Mouse (Mus musculus) retina, postnatal 1 day (tissue): ENCODE measurements around the gene Olfr1250.
"Not testable (repeated sequence)": the region's sequence is repeated elsewhere in the genome, so short reads cannot be mapped to it uniquely, and the experiment has no call there.

ENCODE experiments used
- DNase-seq: peaks from one replicate; pipeline ENCODE4 v3.0.0-alpha.2; 2012

Olfr1250 gene

DNA sequence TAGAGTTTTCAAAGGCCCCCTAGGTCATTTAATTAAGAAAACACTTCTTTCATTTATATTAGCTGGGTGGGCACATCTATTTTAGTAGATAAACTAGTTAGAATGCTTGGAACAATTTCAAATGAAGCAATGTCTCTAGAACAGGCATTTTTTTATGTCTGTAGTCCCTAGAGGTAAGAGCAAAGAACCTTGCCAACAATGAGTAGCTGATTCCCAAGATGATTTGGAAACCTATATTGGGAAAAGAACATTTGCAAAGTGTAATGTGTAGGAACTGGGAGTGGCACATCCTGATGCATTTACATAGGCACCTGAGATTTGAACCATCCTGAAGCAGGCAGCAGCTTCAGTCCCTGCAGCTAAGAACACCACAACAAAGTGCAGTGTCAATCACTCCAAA is at the start of gene Olfr1250:
Olfr1250 (minus strand) TSS at position 101 of the 400 bp plus-strand sequence.
- no peak for DNase-seq

- DNase-seq = no peak
Measured at GRCm38 (mm10) chr2:89691980-89692379, 30.7 kb upstream of the Olfr1250 start.

DNA sequence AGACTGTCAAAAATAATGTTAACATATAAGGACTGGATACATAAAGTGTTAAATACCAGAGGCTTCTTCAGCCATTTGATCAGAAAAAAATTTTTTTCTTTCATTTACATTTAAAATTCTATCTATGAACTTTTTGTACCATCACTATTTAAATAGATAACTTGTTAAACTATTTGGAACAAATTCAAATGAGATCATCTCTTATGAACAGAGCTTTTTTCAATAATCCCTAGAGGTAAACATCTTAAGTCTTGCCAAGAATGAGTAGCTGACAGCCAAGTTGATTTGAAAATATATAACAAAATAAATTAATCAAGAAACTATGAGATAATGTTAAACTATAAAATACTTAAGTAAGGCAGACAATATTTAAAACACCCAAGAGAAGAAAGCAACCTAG is 10.6 kb upstream of the Olfr1250 start, which contains the start of gene Olfr1251:
Olfr1251 (minus strand) TSS at position 101 of the 400 bp plus-strand sequence.
- DNase-seq = no peak

DNA sequence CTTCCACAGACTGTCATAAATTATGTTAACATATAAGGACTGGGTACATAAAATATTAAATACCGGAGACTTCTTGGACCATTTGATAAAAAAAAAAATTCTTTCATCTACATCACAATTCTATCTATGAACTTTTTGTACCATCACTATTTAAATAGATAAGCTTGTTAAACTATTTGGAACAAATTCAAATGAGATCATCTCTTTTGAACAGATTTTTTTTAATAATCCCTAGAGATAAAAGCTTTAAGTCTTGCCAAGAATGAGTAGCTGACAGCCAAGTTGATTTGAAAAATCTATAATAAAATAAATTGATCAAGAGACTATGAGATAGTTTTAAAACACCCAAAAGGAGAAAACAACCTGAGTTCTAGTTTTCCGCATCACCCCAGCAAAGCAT is 26.4 kb downstream of the Olfr1250 start, which contains the start of gene Olfr1249:
Olfr1249 (minus strand) TSS at position 101 of the 400 bp plus-strand sequence.
- DNase-seq = no peak

DNA sequence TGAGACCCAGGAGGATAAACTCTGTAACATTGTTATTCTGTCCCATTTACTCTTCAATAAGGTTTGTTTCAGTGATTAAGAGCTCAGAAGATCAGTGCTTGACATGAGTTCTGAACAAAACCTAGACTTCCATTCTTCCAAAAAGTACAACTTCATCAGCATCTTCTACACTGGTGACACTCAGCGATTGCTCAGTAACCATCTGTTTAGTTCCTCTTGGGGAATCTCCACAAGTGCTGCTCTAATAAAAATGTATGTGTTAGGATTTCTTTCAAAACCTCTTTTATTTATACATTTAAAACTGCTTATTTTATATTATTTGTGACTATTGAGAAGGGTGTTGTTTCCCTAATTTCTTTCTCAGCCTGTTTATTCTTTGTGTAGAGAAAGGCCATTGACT is 43.1 kb downstream of the Olfr1250 start, which contains the start of gene Olfr1248:
Olfr1248 (minus strand) TSS at position 101 of the 400 bp plus-strand sequence.
- not testable (repeated sequence) for DNase-seq

GRCm38 (mm10) chr2:89614030-89614429 is 47.2 kb downstream of the Olfr1250 start, which contains the start of gene Olfr1247:
Gene Olfr1247 (minus strand): TSS chr2:89614130.
- no peak for DNase-seq
